Mouse (Mus musculus): Measurements from ENCODE around the gene Phc3.

GRCm38 (mm10) chr3:30853596-30853995 is 115.6 kb downstream of the Phc3 start:
- TF ChIP-seq CTCF (IDR thresholded peaks at IDR 0.05; ENCODE audit: borderline replicate concordance, control insufficient read depth, extremely low read depth, insufficient read depth, low read length, poor library complexity) (no peak), POLR2A (IDR thresholded peaks at IDR 0.05; ENCODE audit: control insufficient read depth, extremely low read depth, insufficient read depth, low read length, poor library complexity) (no peak)

Measured in thymus, adult 2 months (tissue).